Mouse (Mus musculus) limb, embryonic 13.5 days (tissue): Measurements from ENCODE around the gene Mafg. TPM values are rescaled to one million over a fixed set of nuclear protein-coding genes. Genes with fewer than 3 reads are reported as not detected.

ENCODE experiments used
- ATAC-seq: fragments of 200-750 bp; cut with Nextera tagmentation; 2 replicates; pipeline ENCODE4 v1.8.0; 2017; ENCODE audit warnings: low read depth, moderate number of reproducible peaks, moderate TSS enrichment; ENCODE audit not compliant: low FRiP score
- H3K27ac ChIP-seq: fragments of 300-500 bp; sonication (generic); 2 replicates; pipeline ENCODE4 v1.5.1; 2015; ENCODE audit warnings: inconsistent platforms, mild to moderate bottlenecking, moderate library complexity
- H3K27me3 ChIP-seq: fragments of 300-500 bp; sonication (generic); 2 replicates; pipeline ENCODE4 v1.6.1; 2015; ENCODE audit warnings: mild to moderate bottlenecking, inconsistent platforms
- H3K36me3 ChIP-seq: fragments of 300-500 bp; sonication (generic); 2 replicates; pipeline ENCODE4 v1.6.1; 2015; ENCODE audit warnings: inconsistent platforms, mild to moderate bottlenecking, moderate library complexity
- H3K4me1 ChIP-seq: fragments of 300-500 bp; sonication (generic); 2 replicates; pipeline ENCODE4 v1.6.1; 2015; ENCODE audit warnings: inconsistent platforms
- H3K4me2 ChIP-seq: fragments of 300-500 bp; sonication (generic); replicated peaks from 2 replicates; pipeline ENCODE4 v1.6.1; 2015; ENCODE audit warnings: inconsistent platforms, mild to moderate bottlenecking, moderate library complexity
- H3K4me3 ChIP-seq: fragments of 300-500 bp; sonication (generic); 2 replicates; pipeline ENCODE4 v1.5.1; 2015; ENCODE audit warnings: moderate library complexity, mild to moderate bottlenecking, inconsistent platforms
- H3K9ac ChIP-seq: fragments of 300-500 bp; sonication (generic); 2 replicates; pipeline ENCODE4 v1.6.1; 2015; ENCODE audit warnings: mild to moderate bottlenecking, inconsistent platforms
- H3K9me3 ChIP-seq: fragments of 300-500 bp; sonication (generic); 2 replicates; pipeline ENCODE4 v1.6.1; 2016; ENCODE audit warnings: inconsistent platforms
- WGBS: fragments of 180-500 bp; shearing (Covaris S2); methylation state at CpG from one replicate; pipeline ENCODE4 v1.1.7; 2015; 5-methylcytosine and 5-hydroxymethylcytosine counted together
- polyA plus RNA-seq: library from polyadenylated mRNA; unstranded; fragments of >200 nt; fragmentation: Nextera tagmentation; extraction: Ambion mirVana; gene quantifications from 2 replicates; pipeline ENCODE4 v1.2.1, GENCODE M21; 2015

Mafg gene
- polyA plus RNA-seq, 1 experiment from 2014 or later, result 28.9 TPM

GRCm38 (mm10) chr11:120641869-120642268 lies 8.5 kb upstream of the Mafg start:
- peak overlapping the region; percentile 78 for H3K9ac ChIP-seq
- H3K36me3 ChIP-seq, result no peaks in the 10 kb centered on the region
- H3K4me2 ChIP-seq, result peak overlapping the region; percentile 89
- no peak overlapping the region for H3K27ac ChIP-seq
- peaks cover 11% of the 10 kb centered on the region for H3K27me3 ChIP-seq
- ATAC-seq, result no peak
- peak overlapping the region; percentile 55; the same call in 1 of the 2 replicates for H3K4me3 ChIP-seq
- peaks cover 24% of the 10 kb centered on the region for H3K4me1 ChIP-seq
- H3K9me3 ChIP-seq, result no peaks in the 10 kb centered on the region
- 77% methylated on average over 8 of the region's 8 CpGs for WGBS

- peak overlapping the region; percentile 27 for H3K9ac ChIP-seq
- H3K36me3 ChIP-seq, result no peaks in the 10 kb centered on the region
- peaks cover 9% of the 10 kb centered on the region; the same call in 1 of the 2 replicates for H3K27me3 ChIP-seq
- no peak for ATAC-seq
- H3K4me2 ChIP-seq, result 0 out of 2 replicates have a peak overlapping the region, but pooled peaks have one; percentile 3
- no peak overlapping the region for H3K4me3 ChIP-seq
- no peaks in the 10 kb centered on the region for H3K9me3 ChIP-seq
- H3K27ac ChIP-seq, result no peak overlapping the region
- H3K4me1 ChIP-seq, result peaks cover 24% of the 10 kb centered on the region
- WGBS, result 50% methylated on average over 9 of the region's 9 CpGs
Observed at GRCm38 (mm10) chr11:120641255-120641654, 7.9 kb upstream of the Mafg start.

GRCm38 (mm10) chr11:120634810-120635209 lies 1.4 kb upstream of the Mafg start:
- 82% methylated on average over 5 of the region's 5 CpGs for WGBS
- ATAC-seq, result no peak
- no peak overlapping the region for H3K27ac ChIP-seq
- H3K9me3 ChIP-seq, result no peaks in the 10 kb centered on the region
- no peak overlapping the region for H3K9ac ChIP-seq
- H3K36me3 ChIP-seq, result no peaks in the 10 kb centered on the region
- no peak overlapping the region for H3K4me3 ChIP-seq
- no peaks in the 10 kb centered on the region for H3K27me3 ChIP-seq
- H3K4me2 ChIP-seq, result no peak overlapping the region
- H3K4me1 ChIP-seq, result peaks cover 31% of the 10 kb centered on the region

- WGBS, result under 1% methylated on average over 111 of the region's 116 CpGs
- peak; percentile 84 for ATAC-seq
- Histone ChIP-seq H3K9ac (peak overlapping the region; percentile 94), H3K27ac (peak overlapping the region; percentile 86), H3K36me3 (peaks cover 16% of the 10 kb centered on the region), H3K4me2 (peak overlapping the region; percentile 85), H3K4me3 (peak overlapping the region; percentile 96), H3K4me1 (peaks cover 33% of the 10 kb centered on the region), H3K9me3 (no peaks in the 10 kb centered on the region), H3K27me3 (no peaks in the 10 kb centered on the region)
Observed at GRCm38 (mm10) chr11:120632559-120633519, 561 bp downstream of the Mafg start.

GRCm38 (mm10) chr11:120631726-120632448 lies 1.5 kb downstream of the Mafg start:
- H3K36me3 ChIP-seq, result peaks cover 26% of the 10 kb centered on the region
- H3K4me3 ChIP-seq, result peak overlapping the region; percentile 96
- no peaks in the 10 kb centered on the region for H3K9me3 ChIP-seq
- peak overlapping the region; percentile 94 for H3K9ac ChIP-seq
- peak overlapping the region; percentile 85 for H3K4me2 ChIP-seq
- H3K27me3 ChIP-seq, result no peaks in the 10 kb centered on the region
- 65% methylated on average over 4 of the region's 4 CpGs for WGBS
- peaks cover 33% of the 10 kb centered on the region for H3K4me1 ChIP-seq
- ATAC-seq, result no peak
- no peak overlapping the region; the same call in 1 of the 2 replicates for H3K27ac ChIP-seq

- Histone ChIP-seq H3K9ac (peak overlapping the region; percentile 94; the same call in 1 of the 2 replicates), H3K27ac (peak overlapping the region; percentile 18; the same call in 1 of the 2 replicates), H3K4me2 (peak overlapping the region; percentile 85), H3K9me3 (no peaks in the 10 kb centered on the region), H3K27me3 (no peaks in the 10 kb centered on the region), H3K36me3 (peaks cover 30% of the 10 kb centered on the region), H3K4me1 (peaks cover 33% of the 10 kb centered on the region), H3K4me3 (peak overlapping the region; percentile 96)
- ATAC-seq, result no peak
- WGBS, result 39% methylated on average over 7 of the region's 7 CpGs
Observed at GRCm38 (mm10) chr11:120630881-120631725, 2.3 kb downstream of the Mafg start.

GRCm38 (mm10) chr11:120630401-120630871 lies 3.0 kb downstream of the Mafg start:
- Histone ChIP-seq H3K9ac (peak overlapping the region; percentile 55), H3K9me3 (no peaks in the 10 kb centered on the region), H3K36me3 (peaks cover 30% of the 10 kb centered on the region), H3K27me3 (no peaks in the 10 kb centered on the region), H3K4me2 (peak overlapping the region; percentile 25), H3K27ac (peak overlapping the region; percentile 18; the same call in 1 of the 2 replicates), H3K4me3 (no peak overlapping the region), H3K4me1 (peaks cover 37% of the 10 kb centered on the region)
- ATAC-seq, result no peak
- WGBS, result 71% methylated on average over 5 of the region's 5 CpGs

- peak overlapping the region; percentile 55 for H3K9ac ChIP-seq
- H3K36me3 ChIP-seq, result peaks cover 30% of the 10 kb centered on the region
- no peak for ATAC-seq
- 53% methylated on average over 7 of the region's 7 CpGs for WGBS
- H3K27ac ChIP-seq, result no peak overlapping the region
- H3K4me1 ChIP-seq, result peaks cover 42% of the 10 kb centered on the region
- H3K4me2 ChIP-seq, result peak overlapping the region; percentile 25
- no peaks in the 10 kb centered on the region for H3K27me3 ChIP-seq
- H3K9me3 ChIP-seq, result no peaks in the 10 kb centered on the region
- H3K4me3 ChIP-seq, result no peak overlapping the region
Observed at GRCm38 (mm10) chr11:120629911-120630310, 3.5 kb downstream of the Mafg start.

GRCm38 (mm10) chr11:120629341-120629730 lies 4.1 kb downstream of the Mafg start:
- Histone ChIP-seq H3K9me3 (no peaks in the 10 kb centered on the region), H3K9ac (0 out of 2 replicates have a peak overlapping the region, but pooled peaks have one; percentile 19), H3K4me1 (peaks cover 43% of the 10 kb centered on the region), H3K27ac (no peak overlapping the region), H3K36me3 (peaks cover 30% of the 10 kb centered on the region), H3K4me3 (no peak overlapping the region), H3K27me3 (no peaks in the 10 kb centered on the region), H3K4me2 (peak overlapping the region; percentile 11; the same call in 1 of the 2 replicates)
- no peak for ATAC-seq
- WGBS, result 81% methylated on average over 23 of the region's 23 CpGs

GRCm38 (mm10) chr11:120628601-120629340 lies 4.6 kb downstream of the Mafg start:
- Histone ChIP-seq H3K36me3 (peaks cover 30% of the 10 kb centered on the region), H3K9me3 (no peaks in the 10 kb centered on the region), H3K4me2 (0 out of 2 replicates have a peak overlapping the region, but pooled peaks have one; percentile 11), H3K4me3 (no peak overlapping the region), H3K27me3 (no peaks in the 10 kb centered on the region), H3K4me1 (peaks cover 45% of the 10 kb centered on the region), H3K9ac (0 out of 2 replicates have a peak overlapping the region, but pooled peaks have one; percentile 19), H3K27ac (no peak overlapping the region)
- no peak for ATAC-seq
- WGBS, result 94% methylated on average over 23 of the region's 23 CpGs
